Mouse (Mus musculus) limb, embryonic 13.5 days (tissue): ENCODE measurements around the gene Trim30c. TPM values are rescaled to one million over a fixed set of nuclear protein-coding genes. Genes with fewer than 3 reads are reported as not detected.

Source experiments
- polyA plus RNA-seq: library from polyadenylated mRNA; unstranded; fragments of >200 nt; fragmentation: Nextera tagmentation; extraction: Ambion mirVana; gene quantifications from 2 replicates; pipeline ENCODE4 v1.2.1, GENCODE M21; 2015

Trim30c gene
- polyA plus RNA-seq, 1 experiment from 2014 or later = not detected

Other genes starting within 250 kb of the Trim30c start
- not detected in 2 replicates for gene Olfm5, start 236.0 kb downstream of the Trim30c start, polyA plus RNA-seq
- 0.13 and 0.22 TPM in 2 replicates for gene Olfr648, start 217.4 kb downstream of the Trim30c start, polyA plus RNA-seq
- not detected in 2 replicates for gene Olfr649, start 204.9 kb downstream of the Trim30c start, polyA plus RNA-seq
- 1.1 and 1.4 TPM in 2 replicates for gene Trim6, start 182.0 kb downstream of the Trim30c start, polyA plus RNA-seq
- gene Trim34a, start 156.4 kb downstream of the Trim30c start, polyA plus RNA-seq = 1.4 TPM in 2 replicates
- gene Trim5, start 112.7 kb downstream of the Trim30c start, polyA plus RNA-seq = 0.10 and 0.41 TPM in 2 replicates
- 6.1 and 7.1 TPM in 2 replicates for gene Trim12a, start 85.4 kb downstream of the Trim30c start, polyA plus RNA-seq
- gene Trim34b, start 71.4 kb downstream of the Trim30c start, polyA plus RNA-seq = 0.17 TPM in 1 of 2 replicates, not detected in the other
- gene Trim12c, start 47.5 kb downstream of the Trim30c start, polyA plus RNA-seq = 2.4 and 2.7 TPM in 2 replicates
- 0.05 TPM in 1 of 2 replicates, not detected in the other for gene Trim30b, start 31.0 kb downstream of the Trim30c start, polyA plus RNA-seq
- 1.0 and 1.2 TPM in 2 replicates for gene Trim30a, start 64.4 kb upstream of the Trim30c start, polyA plus RNA-seq
- 0.31 and 0.36 TPM in 2 replicates for gene Trim30d, start 107.0 kb upstream of the Trim30c start, polyA plus RNA-seq
- not detected in 2 replicates for gene Olfr651, start 149.3 kb upstream of the Trim30c start, polyA plus RNA-seq
- not detected in 2 replicates for gene Olfr652, start 160.1 kb upstream of the Trim30c start, polyA plus RNA-seq
- gene Olfr653, start 176.5 kb upstream of the Trim30c start, polyA plus RNA-seq = not detected in 2 replicates
- not detected in 2 replicates for gene Olfr654, start 186.2 kb upstream of the Trim30c start, polyA plus RNA-seq
- not detected in 2 replicates for gene Olfr655, start 200.9 kb upstream of the Trim30c start, polyA plus RNA-seq
- not detected in 2 replicates for gene Olfr656, start 213.1 kb upstream of the Trim30c start, polyA plus RNA-seq
- gene Olfr657, start 224.0 kb upstream of the Trim30c start, polyA plus RNA-seq = not detected in 2 replicates
- not detected in 2 replicates for gene Olfr658, start 246.5 kb upstream of the Trim30c start, polyA plus RNA-seq